ENCODE assay signal across 22 mouse cellular contexts in the genomic region with DNA sequence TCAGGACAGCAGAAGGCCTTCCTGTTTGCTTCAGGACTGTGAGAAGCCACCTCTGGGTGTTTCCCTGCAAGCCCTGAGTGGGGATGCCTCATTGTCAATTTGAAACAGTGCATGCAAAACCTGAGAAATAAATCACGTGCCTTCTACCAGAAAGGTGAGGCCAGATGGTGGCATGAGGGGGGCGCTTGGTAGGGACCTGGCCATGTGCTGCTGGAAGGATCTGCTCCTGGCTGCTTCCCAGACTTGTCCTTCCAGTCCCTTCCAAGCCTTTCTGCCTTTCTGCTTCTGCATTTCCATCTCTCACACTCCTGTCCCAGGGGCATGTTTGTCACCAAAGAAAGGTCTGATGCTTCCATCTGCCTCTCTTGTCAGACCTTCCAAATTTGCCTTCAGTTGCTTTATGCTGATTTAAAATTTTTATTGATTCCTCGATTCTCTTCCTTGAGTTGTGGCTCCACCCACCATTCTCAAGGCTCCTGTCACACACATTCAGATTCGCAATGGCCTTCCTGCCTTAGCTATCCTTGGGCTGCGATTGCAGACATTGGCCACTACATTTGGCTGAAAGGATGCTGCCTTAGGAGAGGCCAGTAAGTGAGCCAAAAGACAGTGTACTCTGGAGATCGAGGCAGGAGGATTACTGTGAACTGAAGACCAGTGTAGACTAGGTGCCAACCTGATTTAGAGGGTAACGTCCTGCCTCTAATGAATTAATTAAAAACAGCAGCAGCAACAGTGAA.
DNase-seq lines count a peak whose midpoint lies in the region; ATAC-seq and TF ChIP-seq lines count a peak whose summit lies in the region.
"Had no signal": no experiment of that assay in that cellular context is flagged by ENCODE, and none has a peak within 500 bp of the region (broad histone marks: within the 10 kb centered on the region; RNA-seq: fewer than 3 reads in every experiment).

No protein-coding gene starts in this region.

- no peaks in the 10 kb centered on the region for H3K4me1 ChIP-seq in midbrain, postnatal 0 days (ENCODE audit: insufficient read depth, low read length)
- H3K4me1 ChIP-seq in midbrain, embryonic 16.5 days (ENCODE audit: control insufficient read depth, insufficient read depth, low read length): no peaks in the 10 kb centered on the region
- H3K4me1 ChIP-seq in forebrain, embryonic 11.5 days (replicated peaks; ENCODE audit: control insufficient read depth, insufficient read depth, low read length): no peaks in the 10 kb centered on the region
- H3K4me1 ChIP-seq: embryonic facial prominence, embryonic 13.5 days; forebrain, embryonic 13.5 days; heart, embryonic 15.5 days; limb, embryonic 12.5 days; liver, embryonic 12.5 days had no signal

- no peak for ATAC-seq in midbrain, postnatal 0 days (ENCODE audit: low FRiP score)
- no peak for ATAC-seq in midbrain, embryonic 16.5 days
- no peak for ATAC-seq in forebrain, embryonic 11.5 days (replicated peaks; ENCODE audit: low FRiP score)
- ATAC-seq: forebrain, embryonic 13.5 days; liver, embryonic 12.5 days had no signal

- H3K27me3 ChIP-seq in midbrain, postnatal 0 days (ENCODE audit: insufficient read depth, low read length): no peaks in the 10 kb centered on the region
- no peaks in the 10 kb centered on the region for H3K27me3 ChIP-seq in midbrain, embryonic 16.5 days (ENCODE audit: control insufficient read depth, insufficient read depth, low read depth, low read length)
- H3K27me3 ChIP-seq in forebrain, embryonic 11.5 days (ENCODE audit: control insufficient read depth, insufficient read depth, low read length): no peaks in the 10 kb centered on the region
- H3K27me3 ChIP-seq: embryonic facial prominence, embryonic 13.5 days; forebrain, embryonic 13.5 days; heart, embryonic 15.5 days; limb, embryonic 12.5 days; liver, embryonic 12.5 days had no signal

- TF ChIP-seq CTCF in midbrain, postnatal 0 days (IDR thresholded peaks at IDR 0.05): no peak

- no peaks in the 10 kb centered on the region for H3K9me3 ChIP-seq in midbrain, postnatal 0 days (ENCODE audit: low read length)
- no peaks in the 10 kb centered on the region for H3K9me3 ChIP-seq in midbrain, embryonic 16.5 days (replicated peaks; ENCODE audit: control insufficient read depth, low read length, poor library complexity, severe bottlenecking)
- H3K9me3 ChIP-seq in forebrain, embryonic 11.5 days (ENCODE audit: control insufficient read depth, low read length): no peaks in the 10 kb centered on the region
- H3K9me3 ChIP-seq: embryonic facial prominence, embryonic 13.5 days; forebrain, embryonic 13.5 days; heart, embryonic 15.5 days; limb, embryonic 12.5 days; liver, embryonic 12.5 days had no signal

- H3K4me2 ChIP-seq in midbrain, postnatal 0 days (ENCODE audit: low read depth, low read length, poor library complexity, severe bottlenecking): no peak overlapping the region
- no peak overlapping the region for H3K4me2 ChIP-seq in midbrain, embryonic 16.5 days (ENCODE audit: low read length)
- H3K4me2 ChIP-seq in forebrain, embryonic 11.5 days (ENCODE audit: low read depth, low read length, severe bottlenecking): no peak overlapping the region
- H3K4me2 ChIP-seq: embryonic facial prominence, embryonic 13.5 days; forebrain, embryonic 13.5 days; heart, embryonic 15.5 days; limb, embryonic 12.5 days; liver, embryonic 12.5 days; midbrain, embryonic 11.5 days had no signal

- no peak overlapping the region for H3K27ac ChIP-seq in midbrain, postnatal 0 days (ENCODE audit: low read depth, low read length)
- no peak overlapping the region for H3K27ac ChIP-seq in midbrain, embryonic 16.5 days (ENCODE audit: low read length)
- H3K27ac ChIP-seq in forebrain, embryonic 11.5 days (ENCODE audit: low read depth, low read length): no peak overlapping the region
- H3K27ac ChIP-seq: embryonic facial prominence, embryonic 13.5 days; forebrain, embryonic 13.5 days; heart, embryonic 15.5 days; limb, embryonic 12.5 days; liver, embryonic 12.5 days had no signal

- DNase-seq in embryo, embryonic 11 days: peak; percentile 4
- DNase-seq in embryo, embryonic 9.5 days (ENCODE audit: extremely low spot score): no peak
- peak; percentile 69 for DNase-seq in midbrain, postnatal 0 days (ENCODE audit: low spot score)
- DNase-seq in cerebellum, adult 8-10 months: peak; percentile 31
- peak; percentile 56 to 57 for DNase-seq in cerebellum, postnatal 36 days
- no peak for DNase-seq in forebrain, embryonic 11.5 days (ENCODE audit: low spot score)
- no peak for DNase-seq in layer of hippocampus, adult 8-10 months (ENCODE audit: low spot score in 2 of 2)
- DNase-seq: adrenal gland, postnatal 36 days; heart, postnatal 36 days; kidney, adult 2 months; kidney, postnatal 10 days; lung, adult 18-20 months; lung, postnatal 14 days; right cerebral cortex, postnatal 25 days had no signal

- WGBS in midbrain, postnatal 0 days: 67% methylated on average over 7 of the region's 7 CpGs
- WGBS in midbrain, embryonic 16.5 days: 65% methylated on average over 7 of the region's 7 CpGs
- 69% methylated on average over 7 of the region's 7 CpGs for WGBS in forebrain, embryonic 11.5 days

- H3K4me3 ChIP-seq in midbrain, postnatal 0 days (ENCODE audit: low read depth, low read length): no peak overlapping the region
- H3K4me3 ChIP-seq in midbrain, embryonic 16.5 days (ENCODE audit: low read depth, low read length): no peak overlapping the region
- no peak overlapping the region for H3K4me3 ChIP-seq in forebrain, embryonic 11.5 days (ENCODE audit: low read depth, low read length)
- H3K4me3 ChIP-seq: embryonic facial prominence, embryonic 13.5 days; erythroblast, embryonic 14.5 days; forebrain, embryonic 13.5 days; heart, embryonic 15.5 days; limb, embryonic 12.5 days; liver, embryonic 12.5 days had no signal

- no peak overlapping the region for H3K9ac ChIP-seq in midbrain, postnatal 0 days (replicated peaks; ENCODE audit: low read length, poor library complexity, severe bottlenecking)
- no peak overlapping the region for H3K9ac ChIP-seq in midbrain, embryonic 16.5 days (ENCODE audit: low read depth, low read length)
- H3K9ac ChIP-seq in forebrain, embryonic 11.5 days (ENCODE audit: low read length): no peak overlapping the region
- H3K9ac ChIP-seq: embryonic facial prominence, embryonic 13.5 days; forebrain, embryonic 13.5 days; heart, embryonic 15.5 days; limb, embryonic 12.5 days; liver, embryonic 12.5 days had no signal

- no peaks in the 10 kb centered on the region for H3K36me3 ChIP-seq in midbrain, postnatal 0 days (ENCODE audit: insufficient read depth, low read length)
- H3K36me3 ChIP-seq in midbrain, embryonic 16.5 days (ENCODE audit: control insufficient read depth, insufficient read depth, low read length): no peaks in the 10 kb centered on the region
- no peaks in the 10 kb centered on the region for H3K36me3 ChIP-seq in forebrain, embryonic 11.5 days (ENCODE audit: control insufficient read depth, insufficient read depth, low read length)
- H3K36me3 ChIP-seq: embryonic facial prominence, embryonic 13.5 days; heart, embryonic 15.5 days; limb, embryonic 12.5 days; liver, embryonic 12.5 days had no signal

Comparison
In these comparisons a context has a peak if more than half of its experiments do, and no peak if none do; other contexts are left out.
1. DNase-seq: peak in embryo, embryonic 11 days (single experiment), midbrain, postnatal 0 days (single experiment), cerebellum, adult 8-10 months (single experiment) and cerebellum, postnatal 36 days (2 of 2); none in embryo, embryonic 9.5 days (single experiment), forebrain, embryonic 11.5 days (single experiment) and layer of hippocampus, adult 8-10 months (0 of 2).